Mouse (Mus musculus): Measurements from ENCODE around the gene Smyd3.

The Smyd3 gene

DNA sequence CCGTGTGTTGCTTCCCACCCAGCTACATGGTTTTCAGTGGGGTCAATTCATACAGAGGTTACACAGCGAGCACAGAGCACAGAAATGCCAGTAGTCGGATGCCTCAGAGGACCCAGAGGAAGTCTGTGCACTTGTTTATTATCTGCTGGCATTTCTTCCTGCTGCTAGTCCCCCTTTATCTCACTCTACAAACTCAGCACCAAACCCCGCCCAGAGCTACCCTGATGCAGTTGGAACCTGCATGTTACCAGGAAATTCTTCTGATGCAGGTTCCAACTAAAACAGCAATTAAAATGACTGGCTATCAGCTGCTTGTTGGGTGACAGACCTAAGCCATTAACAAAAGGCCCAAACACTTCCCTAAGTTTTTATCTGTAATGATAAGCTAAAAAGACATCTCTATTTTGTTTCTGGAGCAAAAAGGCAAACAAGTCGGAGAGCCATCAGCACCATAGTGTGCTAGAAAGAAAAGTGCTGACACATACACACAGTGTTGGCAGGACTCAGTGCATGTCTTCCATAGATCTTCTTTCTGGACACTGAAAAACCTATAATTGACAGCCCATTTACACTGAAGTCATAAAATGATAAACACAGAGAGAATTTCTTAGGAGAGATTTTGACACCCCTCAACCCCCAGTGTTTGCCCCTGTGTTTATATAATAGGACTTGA, 368.2 kb downstream of the Smyd3 start:
- CTCF ChIA-PET = interaction anchor here in 2 of 4 experiments (0.6 to 0.7 kb wide), 2 partner anchors 13 to 1842 kb away, joined by 3 to 4 read pairs; no protein-coding TSS in a partner anchor
- POLR2A ChIA-PET = interaction anchor here in 1 of 4 experiments (0.9 to 1.2 kb wide), 3 partner anchors 11 to 83 kb away, joined by 3 to 4 read pairs (median 3); no protein-coding TSS in a partner anchor

DNA sequence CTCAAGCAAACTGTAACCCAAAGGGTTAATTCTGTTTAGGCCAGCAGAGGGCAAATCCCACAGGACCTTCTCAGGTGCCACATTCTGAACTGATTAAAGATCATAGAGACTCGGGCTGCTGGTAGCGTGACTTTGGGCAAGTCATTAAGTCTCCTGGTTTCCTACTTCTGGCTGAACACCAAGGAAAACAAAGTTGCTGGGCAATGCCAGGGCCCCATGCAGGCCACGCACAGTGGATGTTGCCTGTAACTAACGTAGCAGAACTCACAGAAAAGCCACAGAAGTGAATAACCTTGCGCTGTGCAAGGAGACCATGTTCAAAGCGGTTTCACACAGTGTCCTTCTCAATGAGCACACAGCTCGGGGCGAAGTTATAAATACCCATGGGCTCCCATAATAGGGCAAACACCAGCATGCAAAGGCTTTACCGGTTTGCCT, 371.1 kb downstream of the Smyd3 start:
- ChIA-PET CTCF (no interaction called here), POLR2A (no interaction called here)

DNA sequence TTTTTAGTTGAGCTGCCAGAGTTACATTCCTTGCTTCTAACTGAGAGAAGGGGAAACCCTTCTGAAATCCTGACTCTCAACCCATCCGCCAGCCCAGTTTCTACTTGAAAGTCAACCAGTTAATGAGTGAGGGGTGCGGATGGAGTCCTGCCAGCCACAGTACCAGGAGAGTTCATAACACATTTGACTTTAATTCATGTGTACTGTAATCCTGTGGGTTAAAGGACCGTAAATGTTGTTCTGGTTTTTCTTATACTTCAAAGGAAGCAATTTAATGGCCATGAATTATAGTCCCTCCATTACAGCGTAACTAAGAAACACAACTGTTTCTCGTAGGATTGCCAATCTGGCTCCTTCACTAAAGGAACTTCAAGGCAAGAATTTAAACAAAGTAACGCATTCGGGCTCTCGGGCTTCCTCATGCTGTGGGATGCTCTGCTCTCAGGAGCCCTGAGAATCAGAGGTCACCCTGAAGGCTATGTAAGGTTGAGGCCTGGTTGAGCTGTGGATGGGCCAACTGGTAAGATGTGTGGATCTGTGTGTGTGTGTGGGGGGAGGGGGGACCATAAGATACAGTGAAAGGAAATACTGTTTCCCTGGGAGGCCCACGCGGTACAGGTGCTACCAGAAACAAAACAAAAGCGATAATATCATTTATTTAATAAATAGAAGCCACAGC, 374.5 kb downstream of the Smyd3 start:
- ChIA-PET POLR2A (no interaction called here), CTCF (interaction anchor here in 1 of 4 experiments (0.8 kb wide), 1 partner anchor 1267 kb away, joined by 6 read pairs; no protein-coding TSS in a partner anchor)

DNA sequence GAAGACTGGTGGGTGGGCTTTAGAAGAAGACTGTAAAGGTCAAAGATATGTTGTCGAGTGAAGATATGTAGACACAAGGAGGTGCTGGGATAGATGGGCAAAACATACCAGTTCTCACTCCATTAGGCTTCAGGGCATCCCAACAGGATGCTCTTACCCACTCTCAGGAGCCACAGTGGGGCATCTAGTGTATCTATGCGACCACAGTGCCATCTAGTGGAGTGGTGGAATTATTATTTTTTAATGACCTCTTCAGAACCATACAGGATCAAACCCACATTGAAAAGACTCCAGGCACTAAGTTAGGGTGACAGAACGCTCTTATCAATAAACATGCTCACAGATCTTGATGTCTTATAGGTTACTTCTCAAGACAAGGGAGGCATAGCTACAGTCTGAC, 375.7 kb downstream of the Smyd3 start:
- CTCF ChIA-PET = interaction anchor here (0.6 to 1.1 kb wide), 9 partner anchors 35 to 615 kb away, joined by 3 to 12 read pairs (median 3); no protein-coding TSS in a partner anchor
- POLR2A ChIA-PET = interaction anchor here in 2 of 4 experiments (0.8 to 1.4 kb wide), 3 partner anchors 9 to 323 kb away, joined by 3 to 4 read pairs (median 4); no protein-coding TSS in a partner anchor

DNA sequence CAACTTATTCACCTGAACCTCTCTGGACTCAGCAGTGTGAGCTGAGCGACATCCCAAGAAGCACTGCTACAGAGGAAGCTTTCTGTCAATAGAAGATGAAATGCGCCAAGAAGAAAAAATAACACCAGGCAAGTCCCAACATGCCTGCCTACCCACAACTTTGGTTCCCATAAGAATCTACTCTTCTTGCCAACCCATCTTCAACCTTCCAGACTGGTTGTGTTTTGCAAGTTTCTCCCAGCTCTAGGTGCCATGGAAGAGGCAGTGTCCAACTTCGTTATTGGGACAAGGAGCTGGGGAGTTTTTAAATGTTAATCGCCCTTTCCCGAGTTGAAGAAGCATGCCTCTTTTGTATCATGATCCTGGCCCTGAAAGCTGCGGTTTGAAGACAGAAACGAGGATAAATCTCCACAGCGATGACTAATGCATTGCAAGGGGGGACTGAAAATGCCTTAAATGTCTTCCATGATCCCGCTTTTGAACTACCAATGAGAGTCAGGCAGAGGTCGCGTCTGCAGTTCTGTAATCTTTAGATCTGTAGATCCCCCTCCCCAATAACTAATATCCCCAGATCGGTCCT, 376.7 kb downstream of the Smyd3 start:
- ChIA-PET CTCF (interaction anchor here (0.6 to 1.1 kb wide), 7 partner anchors 10 to 1953 kb away, joined by 3 to 12 read pairs (median 3); no protein-coding TSS in a partner anchor), POLR2A (interaction anchor here in 2 of 4 experiments (0.8 to 1.5 kb wide), 4 partner anchors 10 to 324 kb away, joined by 3 to 4 read pairs (median 4); no protein-coding TSS in a partner anchor)

DNA sequence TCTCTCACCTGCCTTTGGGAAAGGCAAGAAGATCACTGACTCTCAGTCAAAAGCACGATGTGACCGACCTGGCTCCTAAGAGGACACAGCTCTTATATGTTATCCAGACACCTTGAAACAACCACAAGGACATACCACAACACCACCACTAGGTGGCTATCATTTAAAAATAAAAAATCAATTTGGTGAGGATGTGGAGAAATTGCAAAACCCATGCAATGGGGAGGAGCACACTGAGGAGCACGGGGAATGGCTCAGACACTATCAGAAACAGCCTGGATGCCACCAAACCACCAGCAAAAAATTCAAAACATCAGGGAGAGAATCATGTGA, 380.7 kb downstream of the Smyd3 start:
- POLR2A ChIA-PET = interaction anchor here in 1 of 4 experiments (0.8 to 3.5 kb wide), 4 partner anchors 14 to 49 kb away, joined by 3 to 16 read pairs (median 5); no protein-coding TSS in a partner anchor
- CTCF ChIA-PET = interaction anchor here in 3 of 4 experiments (0.6 to 1.5 kb wide), 9 partner anchors 11 to 994 kb away, joined by 3 to 5 read pairs (median 3); no protein-coding TSS in a partner anchor

DNA sequence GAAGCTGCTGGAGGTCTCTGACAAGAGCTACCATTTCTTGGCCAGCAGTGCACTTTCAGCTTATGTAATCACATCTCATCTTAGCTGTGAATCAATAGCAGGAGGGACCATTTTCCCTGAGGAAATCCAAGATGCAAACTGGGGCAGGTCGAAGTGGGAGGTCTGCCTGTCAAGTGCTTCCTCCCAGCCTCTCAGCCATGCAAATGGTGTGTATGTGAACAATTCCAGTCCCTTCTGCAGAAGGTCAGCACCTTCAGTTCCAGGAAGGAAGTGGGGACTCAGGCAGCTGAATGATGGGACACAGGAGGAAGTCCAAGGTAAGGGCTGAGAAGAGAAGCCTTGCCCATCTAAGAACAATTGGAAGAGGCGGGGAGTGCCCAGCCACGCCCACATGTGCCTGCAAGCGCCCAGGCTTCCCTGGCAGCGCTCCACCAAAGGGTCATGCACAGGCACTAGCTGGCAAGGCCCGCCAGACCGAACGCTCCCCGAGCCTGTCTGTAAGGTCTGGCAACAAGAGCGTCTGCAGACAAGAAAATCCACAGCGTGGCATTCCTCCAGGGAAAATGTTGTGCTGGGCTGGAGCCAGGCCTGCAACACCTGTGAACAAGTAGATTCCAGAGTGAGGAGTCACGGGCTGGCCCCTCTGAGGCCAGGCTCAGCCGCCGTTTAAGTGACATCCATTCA, 381.2 kb downstream of the Smyd3 start:
- CTCF ChIA-PET = interaction anchor here (0.6 to 1.5 kb wide), 10 partner anchors 11 to 995 kb away, joined by 3 to 5 read pairs (median 3); no protein-coding TSS in a partner anchor
- POLR2A ChIA-PET = interaction anchor here in 1 of 4 experiments (0.8 to 3.5 kb wide), 4 partner anchors 14 to 48 kb away, joined by 3 to 16 read pairs (median 5); no protein-coding TSS in a partner anchor

DNA sequence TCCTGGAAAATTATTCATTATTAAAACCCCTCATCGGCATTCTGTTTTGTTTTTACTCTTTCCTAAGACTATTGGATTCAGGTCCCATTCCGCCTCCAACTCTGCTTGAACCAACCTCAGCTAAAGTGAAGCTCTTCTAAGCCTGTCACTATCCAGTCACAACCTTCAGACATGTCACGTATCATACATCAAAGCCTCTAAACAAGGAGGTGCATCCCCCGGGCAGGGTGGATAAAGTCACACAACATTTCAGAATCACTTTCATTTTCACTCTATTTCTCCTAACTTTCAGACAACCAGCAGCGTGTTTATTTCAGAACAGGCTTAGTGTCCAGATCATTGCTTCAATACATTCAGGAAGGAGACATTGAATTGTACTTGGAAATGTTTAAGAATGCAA, 387.8 kb downstream of the Smyd3 start:
- ChIA-PET POLR2A (no interaction called here), CTCF (no interaction called here)

DNA sequence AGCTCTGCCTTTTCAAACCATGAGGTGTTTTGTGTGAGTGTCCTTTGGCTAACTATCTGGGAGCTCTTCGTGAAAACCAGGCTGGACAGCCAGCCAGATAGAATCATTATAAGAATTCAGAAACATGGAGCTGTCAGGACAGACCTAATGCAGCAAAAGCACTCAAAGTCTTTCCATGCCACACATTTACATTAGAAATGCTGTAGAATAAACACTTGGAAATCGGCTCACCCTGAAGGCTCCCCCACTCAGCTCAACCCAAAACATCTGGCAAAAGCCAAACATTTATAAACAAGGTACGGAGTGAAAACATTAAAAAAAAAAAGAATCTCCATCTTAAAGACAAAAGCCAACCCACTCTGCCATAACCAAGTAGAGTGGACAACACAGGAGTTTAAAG, 391.6 kb downstream of the Smyd3 start:
- ChIA-PET CTCF (interaction anchor here in 1 of 4 experiments (1.0 kb wide), 1 partner anchor 11 kb away, joined by 5 read pairs; no protein-coding TSS in a partner anchor), POLR2A (interaction anchor here in 2 of 4 experiments (0.6 kb wide), 4 partner anchors 12 to 886 kb away, joined by 3 to 16 read pairs (median 5); no protein-coding TSS in a partner anchor)

DNA sequence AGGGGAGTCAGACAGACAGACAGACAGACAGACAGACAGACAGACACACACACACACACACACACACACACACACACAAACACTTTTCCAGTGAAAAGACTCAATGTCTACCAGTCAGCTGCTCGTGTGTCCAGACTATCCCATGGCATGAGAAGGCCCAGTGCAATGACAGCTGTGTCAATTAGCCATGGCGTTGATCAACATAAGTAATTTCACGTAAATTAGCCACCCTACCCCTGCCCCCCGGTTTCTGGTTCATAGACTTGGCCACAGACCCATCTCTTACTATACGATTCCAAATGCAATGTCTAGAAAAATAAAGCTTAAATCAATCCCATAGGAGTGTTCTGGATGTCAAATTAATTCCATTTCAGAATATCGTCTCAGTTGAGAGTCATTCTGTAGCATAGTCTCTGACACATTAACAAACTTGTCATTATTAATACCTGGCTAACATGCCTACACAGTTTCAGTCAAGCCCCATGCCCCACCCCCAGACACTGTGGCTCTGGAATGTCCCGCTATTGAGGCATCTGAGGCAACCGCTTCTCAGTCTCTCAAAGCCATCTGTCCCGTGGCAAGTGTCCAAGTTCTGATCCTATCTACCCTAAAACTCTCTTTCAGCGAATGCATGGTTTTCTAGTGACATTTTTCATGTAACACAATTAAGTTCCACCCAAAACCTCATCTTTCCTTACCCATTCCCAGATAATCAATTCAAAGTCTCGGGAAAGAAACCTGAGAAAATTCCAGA, 395.2 kb downstream of the Smyd3 start:
- CTCF ChIA-PET = no interaction called here

DNA sequence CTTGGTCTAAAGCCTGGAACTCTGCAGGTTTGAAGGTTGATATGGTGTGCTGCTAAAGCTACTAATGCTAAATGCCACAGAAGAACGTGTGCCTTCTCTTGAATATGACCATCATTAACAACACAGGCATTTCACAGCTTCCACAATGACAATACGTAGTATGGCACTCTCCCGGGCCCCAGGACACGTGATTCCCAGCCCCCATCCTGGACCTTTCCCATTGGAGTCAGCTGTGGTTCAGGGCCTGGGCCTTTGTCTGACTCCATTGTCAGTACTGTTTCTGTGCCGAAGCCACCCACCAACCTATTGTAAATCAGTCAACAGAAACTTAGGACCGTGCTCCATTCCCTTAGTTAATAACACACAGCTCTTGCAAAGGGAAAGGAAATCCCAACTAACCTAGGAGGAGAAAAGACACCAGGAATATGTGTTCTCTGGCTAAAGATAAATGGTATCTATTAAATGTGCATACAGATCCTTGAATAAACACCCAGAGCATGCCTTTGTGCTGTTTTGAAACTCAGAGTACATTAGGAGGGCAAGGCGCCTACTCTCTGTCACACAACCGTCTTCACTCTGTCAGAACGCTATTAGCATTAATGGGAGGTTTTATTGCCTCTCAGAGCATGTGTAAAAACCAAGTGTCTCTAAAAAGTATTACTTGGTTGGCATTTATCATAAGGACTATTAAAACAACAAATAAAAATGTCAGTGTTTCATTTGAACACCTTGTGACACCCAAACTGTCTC, 397.4 kb downstream of the Smyd3 start:
- ChIA-PET POLR2A (interaction anchor here in 1 of 4 experiments (1.0 kb wide), 1 partner anchor 11 kb away, joined by 3 read pairs; no protein-coding TSS in a partner anchor), CTCF (interaction anchor here in 2 of 4 experiments (0.6 kb wide), 2 partner anchors 69 to 208 kb away, joined by 6 to 9 read pairs; no protein-coding TSS in a partner anchor)

More for the DNA sequence above, 395.2 kb downstream of the Smyd3 start:
- POLR2A ChIA-PET = interaction anchor here in 2 of 4 experiments (0.7 to 2.8 kb wide), 4 partner anchors 10 to 164 kb away, joined by 3 to 16 read pairs (median 4); no protein-coding TSS in a partner anchor

DNA sequence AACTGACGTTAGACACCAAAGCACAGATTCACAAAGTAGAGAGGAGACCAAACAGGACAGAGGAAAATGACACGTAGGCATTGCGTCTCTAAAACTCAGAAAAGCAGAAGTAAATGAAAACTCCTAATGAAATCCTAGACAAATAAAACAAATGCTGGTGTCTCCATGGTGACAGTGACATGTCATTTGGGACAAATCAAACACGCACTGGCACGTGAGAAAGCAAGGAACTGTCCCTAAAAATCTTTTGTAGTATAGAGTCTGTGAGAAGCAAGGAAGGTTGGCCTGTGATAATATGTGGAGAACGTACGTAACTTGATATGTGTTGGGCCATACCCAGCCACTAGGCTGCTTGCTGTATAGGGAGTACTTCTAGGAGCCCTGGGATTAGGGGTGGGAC, 399.2 kb downstream of the Smyd3 start:
- ChIA-PET CTCF (no interaction called here), POLR2A (no interaction called here)

DNA sequence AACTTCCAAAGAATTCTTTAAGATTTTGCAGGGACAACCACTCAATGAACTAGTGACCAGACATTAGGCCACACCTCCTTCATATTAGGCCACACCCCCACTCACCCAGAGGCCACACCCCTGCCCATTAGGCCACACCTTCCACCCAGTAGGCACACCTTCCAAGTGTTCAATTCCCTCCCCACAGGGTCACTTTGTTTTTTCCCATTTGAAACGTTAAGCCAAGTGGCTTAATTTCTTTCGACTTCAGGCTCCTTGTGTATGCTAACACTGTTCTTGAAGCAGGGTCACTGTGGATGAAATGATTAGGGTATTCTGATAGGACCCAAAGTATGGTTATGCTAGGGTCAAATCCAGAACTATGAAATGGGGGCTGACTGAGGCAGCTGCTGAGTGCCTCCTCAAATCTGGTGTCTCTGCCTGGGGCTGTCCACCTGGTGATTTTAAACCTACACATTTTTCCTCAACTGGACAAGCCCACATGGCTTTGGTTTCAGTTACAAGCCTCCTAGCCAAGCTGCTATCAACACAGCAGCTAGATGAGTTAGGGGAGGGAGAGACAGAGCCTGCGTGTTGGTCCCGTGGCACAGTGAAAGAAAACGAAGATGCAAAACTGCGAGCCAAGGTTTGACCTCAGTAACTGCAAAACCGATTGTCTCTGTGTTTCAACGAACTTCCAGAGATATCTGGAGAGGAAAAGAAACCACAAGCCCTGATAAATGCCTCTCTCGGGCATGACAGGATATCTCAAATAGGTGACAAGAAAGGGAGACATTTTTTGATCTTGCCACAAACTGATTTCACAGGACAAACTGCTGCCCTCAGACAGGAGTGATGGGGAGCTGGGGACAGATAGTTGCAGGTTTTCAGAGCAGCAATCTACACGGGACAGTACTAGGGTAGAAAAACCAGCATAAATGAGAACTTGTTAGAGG, 400.8 kb downstream of the Smyd3 start:
- POLR2A ChIA-PET = no interaction called here

DNA sequence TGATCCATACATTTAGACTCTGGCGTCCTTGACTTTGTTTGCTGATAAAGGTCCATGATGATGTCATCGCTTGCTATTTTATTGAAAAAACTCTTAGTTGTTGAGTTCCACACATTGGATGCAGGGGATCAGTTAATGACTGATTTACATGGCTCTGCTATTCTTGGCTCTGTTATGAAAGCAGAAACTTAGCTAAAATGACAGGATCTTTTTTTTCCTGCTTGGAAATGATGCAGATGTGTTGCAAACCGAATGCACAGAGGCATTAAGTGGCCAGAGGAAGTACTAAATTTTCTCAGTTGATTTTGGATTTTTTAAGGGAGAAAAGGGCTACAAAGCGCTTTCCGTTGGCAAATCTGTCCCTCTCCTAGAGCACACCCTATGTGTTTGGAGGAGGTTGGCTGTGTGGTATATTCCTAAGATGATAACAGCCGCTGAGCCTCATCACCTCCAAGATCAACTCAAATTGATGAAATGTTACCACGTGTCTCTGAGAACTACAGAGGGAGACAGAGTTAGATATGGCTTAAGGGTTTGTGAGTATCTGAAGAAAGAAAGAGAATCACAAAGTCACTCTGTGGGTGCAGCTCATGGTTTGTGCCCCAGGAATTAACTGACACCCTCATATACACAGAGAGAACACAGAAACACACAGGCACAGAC, 402.9 kb downstream of the Smyd3 start:
- CTCF ChIA-PET = no interaction called here
- POLR2A ChIA-PET = no interaction called here

More for the DNA sequence above, 400.8 kb downstream of the Smyd3 start:
- CTCF ChIA-PET = no interaction called here

DNA sequence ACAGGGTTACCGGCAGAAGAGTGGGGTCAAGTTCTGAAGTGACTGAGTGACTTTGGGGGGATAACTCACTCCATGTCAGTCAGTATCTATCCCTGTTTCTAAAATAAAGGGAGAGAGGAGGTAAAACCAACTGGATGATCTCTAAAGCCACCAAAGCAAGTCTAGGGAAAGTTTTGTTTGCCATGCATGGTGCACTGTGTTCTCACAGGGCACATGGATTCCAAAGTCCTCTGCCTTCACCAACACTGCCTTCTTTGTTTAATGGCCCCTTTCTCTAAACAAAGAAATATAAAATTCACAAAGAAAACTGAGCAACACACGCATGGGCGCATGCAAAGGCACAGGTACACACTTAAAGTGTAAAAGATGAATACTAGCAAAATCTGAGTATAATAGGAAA, 403.5 kb downstream of the Smyd3 start:
- POLR2A ChIA-PET = no interaction called here
- CTCF ChIA-PET = no interaction called here

DNA sequence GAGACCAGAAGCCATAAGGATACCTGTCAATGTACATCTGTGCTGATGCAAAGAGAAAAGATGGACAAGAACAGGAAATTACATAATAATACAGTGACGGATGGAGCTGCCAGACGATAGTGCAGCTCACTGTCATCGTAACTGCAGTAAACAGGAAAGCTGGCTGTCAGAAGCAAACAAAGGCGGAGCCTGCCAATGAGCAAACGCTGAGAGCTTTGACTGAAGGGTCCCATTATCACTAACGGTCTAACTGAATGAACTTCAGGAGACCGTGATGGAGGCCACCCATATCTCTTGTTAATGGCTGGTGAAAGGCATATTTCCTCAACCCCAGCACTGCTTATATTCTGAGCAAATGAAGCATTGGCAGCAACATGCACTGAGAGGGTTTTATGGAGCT, 409.1 kb downstream of the Smyd3 start:
- CTCF ChIA-PET = no interaction called here
- POLR2A ChIA-PET = interaction anchor here in 2 of 4 experiments (0.6 to 1.4 kb wide), 5 partner anchors 12 to 130 kb away, joined by 3 to 6 read pairs (median 3); no protein-coding TSS in a partner anchor
